Mouse (Mus musculus) forebrain, embryonic 14.5 days (tissue): ENCODE measurements at regions not wholly inside any gene's neighbourhood (a gene's known extent, or its start where the extent isn't known, plus 50 kb on each side); places are given as distances from the start of the nearest gene placed in this dataset.

ENCODE experiments used
- ATAC-seq: fragments of 200-750 bp; cut with Nextera tagmentation; 2 replicates; pipeline ENCODE4 v1.8.0; 2017; ENCODE audit warnings: mild to moderate bottlenecking, moderate library complexity
- DNase-seq: peaks from one replicate; pipeline ENCODE4 v3.0.0-alpha.2; 2015; ENCODE audit warnings: low spot score
- H3K27ac ChIP-seq: fragments of 300-500 bp; sonication (generic); 2 replicates; pipeline ENCODE4 v1.5.1; 2014; ENCODE audit warnings: low read depth, mild to moderate bottlenecking, control low read depth, low read length, moderate library complexity
- H3K27me3 ChIP-seq: fragments of 300-500 bp; sonication (generic); replicated peaks from 2 replicates; pipeline ENCODE4 v1.6.1; 2014; ENCODE audit warnings: low read length, control low read depth, mixed read lengths; ENCODE audit not compliant: control insufficient read depth, insufficient read depth
- H3K36me3 ChIP-seq: fragments of 300-500 bp; sonication (generic); 2 replicates; pipeline ENCODE4 v1.6.1; 2014; ENCODE audit warnings: low read length, control low read depth; ENCODE audit not compliant: control insufficient read depth, insufficient read depth
- H3K4me1 ChIP-seq: fragments of 300-500 bp; sonication (generic); 2 replicates; pipeline ENCODE4 v1.6.1; 2014; ENCODE audit warnings: antibody characterized with exemption, low read length, control low read depth; ENCODE audit not compliant: control insufficient read depth, insufficient read depth
- H3K4me2 ChIP-seq: fragments of 300-500 bp; sonication (generic); 2 replicates; pipeline ENCODE4 v1.6.1; 2014; ENCODE audit warnings: mild to moderate bottlenecking, control low read depth, low read length
- H3K4me3 ChIP-seq: fragments of 300-500 bp; sonication (generic); 2 replicates; pipeline ENCODE4 v1.5.1; 2014; ENCODE audit warnings: low read depth, low read length, control low read depth
- H3K9ac ChIP-seq: fragments of 300-500 bp; sonication (generic); 2 replicates; pipeline ENCODE4 v1.6.1; 2014; ENCODE audit warnings: mild to moderate bottlenecking, low read length, control low read depth, moderate library complexity
- H3K9me3 ChIP-seq: fragments of 300-500 bp; sonication (generic); replicated peaks from 2 replicates; pipeline ENCODE4 v1.6.1; 2016; ENCODE audit warnings: low read length, control low read depth, mixed read lengths; ENCODE audit not compliant: control insufficient read depth
- WGBS: fragments of 180-500 bp; shearing (Covaris S2); extraction: QIAGEN DNeasy Blood & Tissue Kit; methylation state at CpG from one replicate; pipeline ENCODE4 v1.1.7; 2014; 5-methylcytosine and 5-hydroxymethylcytosine counted together

DNA sequence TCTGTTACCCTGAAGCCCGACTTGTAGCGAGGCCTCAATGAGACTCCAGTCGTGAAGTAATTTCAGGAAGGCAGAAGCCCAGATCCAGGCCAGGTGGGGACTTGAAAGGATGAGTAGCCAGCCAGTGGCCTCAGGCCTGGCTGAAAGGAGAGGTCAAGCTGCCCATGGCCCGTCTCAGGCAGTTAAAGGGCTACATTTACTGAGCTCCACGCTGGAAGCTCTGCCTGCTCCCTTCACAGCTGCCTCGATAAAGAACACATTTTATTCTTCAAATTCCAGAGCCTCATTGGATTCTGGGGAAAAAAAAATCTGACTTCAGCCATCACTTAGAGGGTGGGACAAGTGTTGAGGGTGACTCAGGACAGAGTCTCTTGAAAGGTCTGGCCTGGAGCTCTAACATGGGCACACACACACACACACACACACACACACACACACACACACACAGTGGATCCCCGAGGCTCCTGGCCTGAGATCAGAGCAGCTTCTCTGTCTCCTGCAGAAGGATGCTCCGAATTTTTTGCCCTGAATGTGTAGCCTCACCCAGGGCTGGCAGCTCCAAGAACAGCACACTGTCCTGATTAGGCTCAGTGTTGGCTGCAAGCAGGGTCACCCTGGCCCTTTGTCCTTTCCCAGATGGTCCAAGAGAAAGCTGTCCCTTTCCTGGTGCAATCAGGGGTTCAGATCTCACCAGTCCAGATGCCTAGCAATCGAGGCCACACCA, 53.0 kb downstream of the Gadd45g start:
- peaks cover 22% of the 10 kb centered on the region for H3K4me1 ChIP-seq
- no peak overlapping the region for H3K9ac ChIP-seq
- no peaks in the 10 kb centered on the region for H3K36me3 ChIP-seq
- H3K27me3 ChIP-seq, result no peaks in the 10 kb centered on the region
- no peak overlapping the region for H3K4me3 ChIP-seq
- WGBS, result 75% methylated on average over 9 of the region's 9 CpGs
- no peak overlapping the region for H3K4me2 ChIP-seq
- no peak overlapping the region for H3K27ac ChIP-seq
- H3K9me3 ChIP-seq, result peaks cover 5% of the 10 kb centered on the region; the same call in 1 of the 2 replicates
- no peak for ATAC-seq
- no peak for DNase-seq

DNA sequence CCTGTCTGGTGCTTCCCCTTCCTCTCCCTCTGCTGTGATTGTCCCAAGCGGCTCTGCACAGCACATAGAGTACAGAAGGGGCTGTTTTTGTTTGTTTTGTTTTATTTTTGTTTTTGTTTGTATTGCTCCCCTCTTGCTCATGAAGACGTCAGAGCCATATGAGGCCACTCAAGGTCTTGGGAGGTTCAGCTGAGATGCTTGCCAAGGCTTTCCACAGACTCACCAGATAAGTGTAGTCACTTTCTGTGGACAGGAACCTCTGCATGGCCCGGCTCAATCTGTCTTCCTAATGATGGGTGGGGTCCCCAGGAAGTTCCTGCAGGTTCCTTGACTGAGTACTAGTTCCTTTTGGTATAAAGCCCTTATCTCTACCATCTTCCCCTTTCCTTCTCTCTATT, 53.6 kb downstream of the Gadd45g start:
- H3K9ac ChIP-seq, result no peak overlapping the region
- DNase-seq, result no peak
- H3K36me3 ChIP-seq, result no peaks in the 10 kb centered on the region
- H3K27ac ChIP-seq, result no peak overlapping the region
- H3K9me3 ChIP-seq, result peaks cover under 1% of the 10 kb centered on the region; the same call in 1 of the 2 replicates
- H3K4me3 ChIP-seq, result no peak overlapping the region
- 73% methylated on average over 3 of the region's 3 CpGs for WGBS
- peaks cover 22% of the 10 kb centered on the region for H3K4me1 ChIP-seq
- no peaks in the 10 kb centered on the region for H3K27me3 ChIP-seq
- H3K4me2 ChIP-seq, result no peak overlapping the region
- no peak for ATAC-seq

DNA sequence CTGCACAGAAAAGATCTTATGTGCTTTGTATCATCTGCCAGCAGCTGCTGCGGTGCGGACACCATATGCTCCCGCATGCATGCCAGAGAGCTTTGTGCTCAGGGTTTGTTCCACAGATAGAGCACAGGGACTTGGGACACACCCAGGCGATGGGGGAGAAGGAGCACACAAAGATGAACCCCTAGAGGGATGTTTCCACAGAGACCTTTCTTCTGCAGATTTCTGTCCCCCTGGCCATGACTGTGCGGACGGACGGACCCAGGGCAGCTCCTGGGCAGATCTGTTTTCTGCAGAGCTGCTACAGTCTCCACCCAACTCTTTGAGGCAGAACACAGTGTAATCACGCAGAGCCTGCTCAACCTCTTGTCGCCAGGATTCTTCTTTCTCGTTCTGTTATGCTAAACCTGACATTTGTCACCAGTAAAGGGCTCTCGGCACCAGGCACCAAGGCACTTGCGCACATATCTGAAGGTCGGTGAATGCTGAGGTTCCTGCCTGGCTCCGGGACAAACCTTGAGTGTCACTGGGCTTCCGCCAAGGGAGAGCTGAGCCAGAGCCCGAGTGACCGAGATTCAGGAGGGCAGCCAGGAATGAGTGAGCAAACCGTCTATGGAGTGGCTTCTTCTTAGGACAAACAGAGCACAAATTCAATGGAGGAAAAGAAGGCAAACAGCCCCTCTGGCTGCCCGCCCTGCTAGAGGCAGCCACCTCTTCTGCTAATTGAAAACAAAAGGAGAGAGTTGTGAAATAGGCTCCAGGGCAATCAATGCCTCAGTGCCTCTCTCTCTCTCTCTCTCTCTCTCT, 56.2 kb downstream of the Gadd45g start:
- no peaks in the 10 kb centered on the region for H3K9me3 ChIP-seq
- no peaks in the 10 kb centered on the region for H3K36me3 ChIP-seq
- peak overlapping the region; percentile 40; the same call in 1 of the 2 replicates for H3K9ac ChIP-seq
- peak; percentile 70 for ATAC-seq
- H3K27me3 ChIP-seq, result no peaks in the 10 kb centered on the region
- 24% methylated on average over 19 of the region's 19 CpGs for WGBS
- DNase-seq, result peak; percentile 82
- H3K4me2 ChIP-seq, result peak overlapping the region; percentile 40
- H3K4me3 ChIP-seq, result 0 out of 2 replicates have a peak overlapping the region, but pooled peaks have one; percentile 9
- peak overlapping the region; percentile 90 for H3K27ac ChIP-seq
- H3K4me1 ChIP-seq, result peaks cover 22% of the 10 kb centered on the region

DNA sequence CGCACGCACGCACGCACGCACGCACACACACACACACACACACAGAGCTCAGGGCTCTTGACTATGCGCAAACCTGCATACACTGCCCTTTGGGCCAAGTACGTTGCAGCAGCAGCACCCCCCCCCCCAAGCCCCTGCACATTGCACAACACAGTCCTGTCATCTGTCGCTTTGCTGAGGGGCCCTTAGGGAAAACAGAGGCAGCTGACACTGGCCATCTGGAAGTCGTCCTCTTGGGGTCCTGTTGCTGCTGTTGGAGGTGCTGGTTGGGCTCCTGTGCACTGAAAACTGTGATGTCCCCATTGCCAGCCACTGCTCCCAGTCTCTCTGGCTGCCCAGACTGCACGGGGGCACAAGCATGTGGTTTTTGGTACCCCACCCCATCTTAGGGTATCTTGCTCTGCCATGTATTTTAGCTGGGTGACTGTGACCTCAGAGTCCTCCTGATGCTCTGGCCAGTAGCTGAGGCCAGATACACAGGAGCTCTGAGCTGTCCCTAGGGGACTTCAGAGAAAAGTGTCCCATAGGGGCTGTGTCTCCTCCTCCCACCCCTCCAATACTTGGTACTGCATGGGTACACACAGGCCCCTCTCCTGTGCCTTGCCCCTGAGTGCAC, 57.0 kb downstream of the Gadd45g start:
- H3K9me3 ChIP-seq, result no peaks in the 10 kb centered on the region
- no peaks in the 10 kb centered on the region for H3K27me3 ChIP-seq
- peak overlapping the region; percentile 90; the same call in 1 of the 2 replicates for H3K27ac ChIP-seq
- 37% methylated on average over 8 of the region's 11 CpGs for WGBS
- no peak overlapping the region for H3K4me2 ChIP-seq
- H3K36me3 ChIP-seq, result no peaks in the 10 kb centered on the region
- peaks cover 22% of the 10 kb centered on the region for H3K4me1 ChIP-seq
- ATAC-seq, result peak; percentile 82
- peak; percentile 75 for DNase-seq
- no peak overlapping the region for H3K9ac ChIP-seq
- H3K4me3 ChIP-seq, result no peak overlapping the region

DNA sequence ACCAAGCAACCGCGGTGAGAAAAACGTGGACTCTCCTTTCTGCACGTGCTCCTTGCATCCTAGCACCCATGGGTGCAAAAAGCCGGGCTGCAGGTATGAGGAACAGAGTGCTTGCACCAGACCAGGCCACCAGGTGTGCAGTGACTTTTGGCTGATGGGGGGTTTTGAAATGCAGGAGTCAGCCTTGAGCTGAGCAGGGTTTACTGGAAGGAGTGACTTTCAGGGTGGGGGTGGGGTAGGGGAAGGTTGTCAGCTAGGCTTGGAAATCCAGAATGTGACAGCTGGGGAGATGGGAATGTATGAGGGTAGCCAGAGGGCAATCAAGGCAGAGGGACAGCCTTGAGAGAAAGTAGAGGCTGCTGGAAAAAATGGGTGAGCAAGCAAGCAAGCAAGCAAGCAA, 58.8 kb downstream of the Gadd45g start:
- no peaks in the 10 kb centered on the region for H3K36me3 ChIP-seq
- H3K27me3 ChIP-seq, result no peaks in the 10 kb centered on the region
- no peak for ATAC-seq
- H3K27ac ChIP-seq, result no peak overlapping the region
- H3K4me2 ChIP-seq, result no peak overlapping the region
- peaks cover 22% of the 10 kb centered on the region for H3K4me1 ChIP-seq
- H3K4me3 ChIP-seq, result no peak overlapping the region
- 83% methylated on average over 5 of the region's 5 CpGs for WGBS
- no peak for DNase-seq
- H3K9ac ChIP-seq, result no peak overlapping the region
- no peaks in the 10 kb centered on the region for H3K9me3 ChIP-seq

DNA sequence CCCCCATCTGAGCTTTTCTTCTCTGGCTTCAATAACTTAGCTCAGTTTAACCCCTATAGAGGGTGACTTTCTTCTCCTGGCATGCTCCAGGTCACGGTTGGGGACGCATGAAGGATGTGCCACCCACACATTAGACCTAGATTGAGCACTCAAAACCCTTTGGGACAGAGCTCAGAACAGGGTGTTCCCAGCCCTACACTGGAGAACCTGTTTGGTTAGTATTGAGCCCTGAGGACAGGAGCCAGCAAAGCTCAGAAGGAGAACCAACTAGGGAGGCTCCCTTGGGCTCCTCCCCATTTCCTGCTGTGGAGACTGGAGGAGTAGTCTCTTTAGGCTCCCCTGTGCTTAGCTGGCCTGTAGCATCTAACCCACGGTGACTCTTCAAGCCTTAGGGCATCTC, 59.6 kb downstream of the Gadd45g start:
- 86% methylated on average over 3 of the region's 3 CpGs for WGBS
- no peak overlapping the region for H3K9ac ChIP-seq
- ATAC-seq, result no peak

DNA sequence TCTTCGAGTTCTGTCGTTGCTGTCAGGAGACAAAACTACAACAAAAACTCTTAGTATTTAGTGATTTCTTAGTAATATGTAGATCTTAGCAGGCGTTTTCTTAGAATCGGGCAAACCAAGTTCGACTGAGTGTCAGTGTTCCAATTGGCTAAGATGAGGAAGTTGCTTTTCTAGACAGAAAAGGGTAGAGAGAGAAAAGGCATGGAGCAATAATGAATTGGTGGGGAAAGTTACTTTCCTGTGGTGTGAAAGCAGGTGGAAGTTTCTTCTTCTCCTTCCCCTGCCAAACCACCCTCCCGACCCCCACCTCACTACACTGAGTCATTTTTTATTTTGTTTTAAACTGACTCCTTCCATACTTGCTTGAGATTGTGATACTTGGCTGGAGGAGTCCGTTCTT, 62.0 kb downstream of the Gadd45g start:
- Histone ChIP-seq H3K9me3 (no peaks in the 10 kb centered on the region), H3K36me3 (no peaks in the 10 kb centered on the region), H3K9ac (no peak overlapping the region), H3K4me1 (peaks cover 5% of the 10 kb centered on the region), H3K27me3 (no peaks in the 10 kb centered on the region), H3K4me3 (no peak overlapping the region), H3K4me2 (no peak overlapping the region), H3K27ac (no peak overlapping the region)
- 93% methylated on average over 7 of the region's 7 CpGs for WGBS
- DNase-seq, result no peak
- no peak for ATAC-seq

More for the DNA sequence above, 59.6 kb downstream of the Gadd45g start:
- Histone ChIP-seq H3K36me3 (no peaks in the 10 kb centered on the region), H3K4me2 (no peak overlapping the region), H3K27ac (no peak overlapping the region), H3K4me1 (peaks cover 22% of the 10 kb centered on the region), H3K27me3 (no peaks in the 10 kb centered on the region), H3K4me3 (no peak overlapping the region), H3K9me3 (no peaks in the 10 kb centered on the region)
- no peak for DNase-seq

DNA sequence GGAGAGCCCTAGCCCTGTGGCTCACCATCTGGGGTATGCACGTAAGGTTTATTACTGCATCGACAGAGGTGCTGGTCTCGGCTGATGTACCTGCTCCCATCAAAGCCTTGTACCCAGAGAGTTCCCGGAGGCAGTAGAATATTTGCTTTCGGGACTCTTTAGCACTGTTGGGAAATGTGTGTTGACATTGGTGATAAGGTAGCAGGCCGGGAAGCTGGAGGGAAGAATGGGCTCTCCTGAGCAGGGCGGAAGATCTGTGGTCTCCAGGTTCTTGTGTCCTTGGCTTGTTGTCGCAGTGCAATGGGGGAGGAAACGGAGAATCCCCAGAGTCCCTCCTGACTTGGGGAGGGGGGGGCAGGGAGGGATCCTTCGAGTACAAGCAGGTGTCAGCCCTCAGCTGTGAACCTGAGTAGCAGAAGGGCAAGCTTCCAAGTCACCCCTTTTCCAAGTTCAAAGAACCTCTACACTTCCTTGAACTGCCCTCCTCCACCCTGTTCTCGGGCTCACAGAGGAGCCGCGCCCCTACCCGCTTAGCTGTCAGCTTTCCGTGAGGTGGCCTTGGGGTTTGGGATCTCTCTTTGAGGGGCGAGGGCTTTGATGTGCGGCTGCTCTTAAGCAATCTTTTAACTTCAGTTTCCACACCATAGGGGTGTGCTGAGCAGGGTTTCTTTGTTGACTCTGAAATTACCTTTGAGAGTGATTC, 65.0 kb downstream of the Gadd45g start:
- WGBS, result 68% methylated on average over 17 of the region's 17 CpGs

More for the DNA sequence above, 65.0 kb downstream of the Gadd45g start:
- Histone ChIP-seq H3K9ac (no peak overlapping the region), H3K9me3 (no peaks in the 10 kb centered on the region), H3K4me2 (no peak overlapping the region), H3K4me1 (no peaks in the 10 kb centered on the region), H3K36me3 (no peaks in the 10 kb centered on the region), H3K4me3 (no peak overlapping the region), H3K27ac (no peak overlapping the region), H3K27me3 (no peaks in the 10 kb centered on the region)
- ATAC-seq (no peak), DNase-seq (no peak)
